Mouse (Mus musculus) CH12.LX (cell line): ENCODE data around the gene Zmynd8.

Experiments used
- CTCF ChIP-seq, 2 experiments: IDR thresholded peaks in 1 of 2; conservative IDR thresholded peaks in 1 of 2; 2 replicates each; pipeline ENCODE4 v1.5.1; 2011 to 2012; ENCODE audit warnings: low read depth in 2 of 2, low read length in 2 of 2, improper control_type of control experiment in 1 of 2, inconsistent platforms in 1 of 2, mild to moderate bottlenecking in 1 of 2, moderate library complexity in 1 of 2
- MAFK ChIP-seq: IDR thresholded peaks from 2 replicates; pipeline ENCODE4 v1.6.1; 2011; ENCODE audit warnings: low read length, improper control_type of control experiment; ENCODE audit not compliant: insufficient replicate concordance
- MAZ ChIP-seq: IDR thresholded peaks from 2 replicates; pipeline ENCODE4 v1.6.1; 2012; ENCODE audit warnings: low read depth, mild to moderate bottlenecking, inconsistent platforms, low read length, improper control_type of control experiment, moderate library complexity
- MXI1 ChIP-seq: IDR thresholded peaks from 2 replicates; pipeline ENCODE4 v1.6.1; 2011; ENCODE audit warnings: mild to moderate bottlenecking, low read depth, low read length, improper control_type of control experiment
- MYC ChIP-seq: IDR thresholded peaks from 2 replicates; pipeline ENCODE4 v1.6.1; 2011; ENCODE audit warnings: low read depth, mild to moderate bottlenecking, improper control_type of control experiment, low read length
- NELFE ChIP-seq: IDR thresholded peaks from 2 replicates; pipeline ENCODE4 v1.6.1; 2011; ENCODE audit warnings: low read depth, low read length, improper control_type of control experiment
- SMC3 ChIP-seq: IDR thresholded peaks from 2 replicates; pipeline ENCODE4 v1.6.1; 2011; ENCODE audit warnings: low read depth, low read length, improper control_type of control experiment
- ZC3H11A ChIP-seq: IDR thresholded peaks from 2 replicates; pipeline ENCODE4 v1.6.1; 2012; ENCODE audit warnings: low read depth, mild to moderate bottlenecking, inconsistent platforms, low read length, improper control_type of control experiment

GRCm38 (mm10) chr2:165768805-165769358 lies 129.9 kb downstream of the Zmynd8 start:
- no peak for TF ChIP-seq CTCF (conservative IDR thresholded peaks at IDR 0.05 in 1 of 2, IDR thresholded peaks at IDR 0.05 in 1 of 2; ENCODE audit: low read depth in 2 of 2, low read length in 2 of 2)
- no peak for TF ChIP-seq NELFE
- no peak for TF ChIP-seq MXI1
- TF ChIP-seq SMC3, result no peak
- TF ChIP-seq ZC3H11A, result no peak
- no peak for TF ChIP-seq MAFK
- no peak for TF ChIP-seq MAZ
- no peak for TF ChIP-seq MYC
